Mouse (Mus musculus): ENCODE measurements around the gene Fgfr2. TPM values are rescaled to one million over a fixed set of nuclear protein-coding genes. Genes with fewer than 3 reads are reported as not detected.

The Fgfr2 gene
- total RNA-seq, 2 experiments from 2014 or later: 1.5 to 1.7 TPM

GRCm38 (mm10) chr7:133093731-133094130 is 29.4 kb downstream of the Fgfr2 start:
- intact Hi-C loops (cut with DNase I): no loop called here
- DNase-seq: no peak

GRCm38 (mm10) chr7:133090641-133091040 is 32.5 kb downstream of the Fgfr2 start:
- intact Hi-C loops (cut with DNase I): no loop called here
- no peak for DNase-seq

GRCm38 (mm10) chr7:133089621-133090260 is 33.4 kb downstream of the Fgfr2 start:
- intact Hi-C loops (cut with DNase I): loop anchor here (5.0 kb wide), 1 partner anchor 33 kb away; the partner anchor contains the start of genes Ctbp2 and Fgfr2
- DNase-seq: no peak

- DNase-seq: peak; percentile 72 to 76
- intact Hi-C loops (cut with DNase I): loop anchor here (5.0 kb wide), 1 partner anchor 33 kb away; the partner anchor contains the start of genes Ctbp2 and Fgfr2
Measured at GRCm38 (mm10) chr7:133088830-133089261, 34.3 kb downstream of the Fgfr2 start.

GRCm38 (mm10) chr7:133088411-133088810 is 34.7 kb downstream of the Fgfr2 start:
- intact Hi-C loops (cut with DNase I): loop anchor here (5.0 kb wide), 1 partner anchor 34 kb away; the partner anchor contains the start of genes Ctbp2 and Fgfr2
- DNase-seq: no peak

- intact Hi-C loops (cut with DNase I): loop anchor here (5.0 kb wide), 1 partner anchor 37 kb away; the partner anchor contains the start of genes Ctbp2 and Fgfr2
- no peak for DNase-seq
Measured at GRCm38 (mm10) chr7:133085408-133085807, 37.7 kb downstream of the Fgfr2 start.

- intact Hi-C loops (cut with DNase I): no loop called here
- no peak for DNase-seq
Measured at GRCm38 (mm10) chr7:133083936-133084614, 39.1 kb downstream of the Fgfr2 start.

- intact Hi-C loops (cut with DNase I): no loop called here
- no peak for DNase-seq
Measured at GRCm38 (mm10) chr7:133078929-133079328, 44.2 kb downstream of the Fgfr2 start.

- DNase-seq: no peak
- intact Hi-C loops (cut with DNase I): no loop called here
Measured at GRCm38 (mm10) chr7:133074462-133075133, 48.6 kb downstream of the Fgfr2 start.

- intact Hi-C loops (cut with DNase I): no loop called here
- DNase-seq: no peak
Measured at GRCm38 (mm10) chr7:133073147-133073651, 50.0 kb downstream of the Fgfr2 start.

- intact Hi-C loops (cut with DNase I): no loop called here
- DNase-seq: no peak
Measured at GRCm38 (mm10) chr7:133072535-133072934, 50.6 kb downstream of the Fgfr2 start.

- intact Hi-C loops (cut with DNase I): loop anchor here (5.0 kb wide), 1 partner anchor 35 kb away; no protein-coding TSS in a partner anchor
- no peak for DNase-seq
Measured at GRCm38 (mm10) chr7:133067321-133067841, 55.8 kb downstream of the Fgfr2 start.

GRCm38 (mm10) chr7:133066776-133067175 is 56.4 kb downstream of the Fgfr2 start:
- no peak for DNase-seq
- intact Hi-C loops (cut with DNase I): loop anchor here (5.0 kb wide), 1 partner anchor 34 kb away; no protein-coding TSS in a partner anchor

GRCm38 (mm10) chr7:133062055-133062454 is 61.1 kb downstream of the Fgfr2 start:
- intact Hi-C loops (cut with DNase I): no loop called here
- no peak for DNase-seq

- DNase-seq: no peak
- intact Hi-C loops (cut with DNase I): no loop called here
Measured at GRCm38 (mm10) chr7:133060170-133060569, 63.0 kb downstream of the Fgfr2 start.

- intact Hi-C loops (cut with DNase I): loop anchor here (5.0 kb wide), 1 partner anchor 63 kb away; the partner anchor contains the start of genes Ctbp2 and Fgfr2
- DNase-seq: no peak
Measured at GRCm38 (mm10) chr7:133059517-133060104, 63.5 kb downstream of the Fgfr2 start.

- intact Hi-C loops (cut with DNase I): loop anchor here (5.0 kb wide), 1 partner anchor 63 kb away; the partner anchor contains the start of genes Ctbp2 and Fgfr2
- no peak for DNase-seq
Measured at GRCm38 (mm10) chr7:133059150-133059509, 64.0 kb downstream of the Fgfr2 start.

GRCm38 (mm10) chr7:133058496-133059149 is 64.5 kb downstream of the Fgfr2 start:
- intact Hi-C loops (cut with DNase I): loop anchor here (5.0 kb wide), 1 partner anchor 64 kb away; the partner anchor contains the start of genes Ctbp2 and Fgfr2
- DNase-seq: no peak

GRCm38 (mm10) chr7:133056924-133057323 is 66.2 kb downstream of the Fgfr2 start:
- no peak for DNase-seq

More at GRCm38 (mm10) chr7:133056924-133057323, 66.2 kb downstream of the Fgfr2 start:
- intact Hi-C loops (cut with DNase I): loop anchor here (5.0 kb wide), 1 partner anchor 65 kb away; the partner anchor contains the start of genes Ctbp2 and Fgfr2
